Mouse (Mus musculus) ovary, postnatal 14 days (tissue): ENCODE results near the gene Gm20817.
"Not testable (repeated sequence)": the region's sequence is repeated elsewhere in the genome, so short reads cannot be mapped to it uniquely, and the experiment has no call there.

ENCODE experiments used
- DNase-seq: peaks from one replicate; pipeline ENCODE4 v3.0.0; 2022; ENCODE audit warnings: low spot score

Gm20817 gene

DNA sequence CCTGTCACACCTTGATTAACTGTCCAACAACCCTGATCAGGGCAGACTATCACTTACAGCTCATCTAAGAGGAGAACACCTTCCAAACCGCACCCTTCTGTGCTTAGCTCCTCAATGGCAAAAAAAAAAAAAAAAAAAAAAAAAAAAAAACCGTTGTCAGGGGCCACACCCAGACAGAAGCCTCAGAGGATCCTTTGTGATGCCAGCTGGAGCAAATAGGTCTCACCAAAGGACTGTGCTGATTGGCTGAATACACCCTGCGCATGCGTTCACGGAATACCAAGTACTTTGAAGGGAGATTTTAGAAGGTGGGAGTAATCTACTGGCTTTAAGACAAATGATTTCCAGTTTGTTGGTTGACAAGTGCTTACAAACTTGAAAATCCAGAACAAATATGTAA, at the start of gene Gm20817:
Gene Gm20817, minus strand, starts transcription at position 101 of the 400 bp plus-strand sequence.
- not testable (repeated sequence) for DNase-seq
